Mouse (Mus musculus) A20 (cell line): ENCODE results near the gene Vps26a.

Experiments
- DNase-seq: peaks from one replicate; pipeline ENCODE4 v3.0.0-alpha.2; 2011; ENCODE audit warnings: low read depth, low spot score

Gene Vps26a

DNA sequence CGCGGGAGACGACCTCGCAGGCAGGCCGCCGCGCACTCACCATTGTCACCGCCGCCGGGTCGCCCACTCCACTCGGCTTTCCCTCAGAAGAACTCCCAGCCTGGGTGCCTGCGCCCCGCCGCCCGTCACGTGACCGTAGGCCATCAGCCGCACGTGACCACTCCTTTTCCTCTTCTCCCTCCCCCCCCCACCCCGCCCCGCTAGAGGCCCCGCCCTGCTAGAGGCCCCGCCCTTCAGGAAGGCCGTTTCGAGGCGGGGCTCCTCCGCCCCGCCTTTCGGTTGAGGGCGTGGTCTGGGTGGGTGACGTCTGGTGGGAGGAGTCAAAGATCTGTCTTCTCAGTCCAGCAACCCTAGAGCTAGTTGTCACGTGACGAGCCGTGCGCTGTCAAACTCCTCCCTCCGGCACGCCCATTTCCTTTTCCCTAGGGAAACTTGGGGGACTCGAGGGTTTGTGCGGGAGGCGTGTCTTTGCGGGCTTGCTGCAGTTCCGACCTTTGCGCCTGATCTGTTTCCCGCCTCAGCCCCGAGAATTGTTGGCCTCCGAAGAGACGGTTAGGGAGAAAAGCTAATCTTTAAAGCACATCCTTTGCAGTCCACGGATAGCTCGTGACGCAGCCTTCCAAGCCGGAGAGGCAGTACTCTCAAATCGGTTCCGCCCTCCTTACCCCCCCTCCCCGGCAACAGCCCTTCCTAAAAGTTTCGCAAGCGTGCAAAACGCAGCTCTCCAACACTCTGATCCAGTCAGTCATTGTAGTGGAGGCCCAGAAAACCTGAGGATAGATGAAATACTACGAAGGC, at the start of gene Vps26a:
Gene Vps26a, minus strand, starts transcription at position 188 of the 798 bp plus-strand sequence.
- DNase-seq: peak; percentile 98

DNA sequence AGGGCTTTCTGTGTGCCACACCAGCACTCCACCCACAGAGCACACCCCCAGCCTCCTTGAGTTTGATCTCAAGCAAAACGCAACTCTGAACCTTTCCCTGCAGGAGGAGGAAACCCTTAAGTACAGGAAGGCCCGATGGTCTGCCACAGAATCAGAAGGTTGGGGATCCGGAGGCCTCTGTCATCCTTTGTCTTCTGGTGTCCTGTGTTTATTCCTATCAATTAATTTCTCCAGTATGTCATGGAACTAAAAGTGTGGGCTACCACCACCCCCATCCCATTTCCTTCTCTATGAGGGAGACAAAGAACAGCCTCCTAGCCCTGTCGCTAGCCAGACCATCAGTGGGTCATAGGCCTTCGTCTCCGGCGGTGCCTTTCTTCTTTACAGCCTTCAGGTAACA, 47.9 kb upstream of the Vps26a start:
- DNase-seq: no peak

- DNase-seq: no peak
Observed at GRCm38 (mm10) chr10:62532832-62533231, 46.2 kb upstream of the Vps26a start.

DNA sequence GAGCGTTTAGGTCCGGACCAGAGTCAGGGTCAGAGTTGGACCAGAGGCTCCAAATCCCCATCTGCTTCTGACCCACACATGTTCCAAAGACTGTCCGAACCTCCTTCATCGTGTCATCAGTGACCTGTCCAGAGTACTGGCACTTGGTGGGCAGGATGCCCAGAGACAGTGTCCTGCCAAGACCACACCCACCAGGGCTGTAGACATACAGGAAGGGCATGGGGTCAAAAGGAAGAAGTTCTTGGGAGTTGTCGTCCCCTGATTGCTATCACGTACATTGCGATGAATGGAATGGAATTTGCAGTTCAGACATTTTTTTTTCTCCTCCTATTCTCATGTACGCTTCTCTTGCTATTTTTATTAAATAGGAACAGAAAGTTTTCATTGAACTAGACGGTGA, 43.6 kb upstream of the Vps26a start:
- DNase-seq: no peak

GRCm38 (mm10) chr10:62527351-62527750, 40.7 kb upstream of the Vps26a start, which contains the start of gene Srgn:
Gene Srgn, minus strand, starts transcription at chr10:62527451.
- no peak for DNase-seq

DNA sequence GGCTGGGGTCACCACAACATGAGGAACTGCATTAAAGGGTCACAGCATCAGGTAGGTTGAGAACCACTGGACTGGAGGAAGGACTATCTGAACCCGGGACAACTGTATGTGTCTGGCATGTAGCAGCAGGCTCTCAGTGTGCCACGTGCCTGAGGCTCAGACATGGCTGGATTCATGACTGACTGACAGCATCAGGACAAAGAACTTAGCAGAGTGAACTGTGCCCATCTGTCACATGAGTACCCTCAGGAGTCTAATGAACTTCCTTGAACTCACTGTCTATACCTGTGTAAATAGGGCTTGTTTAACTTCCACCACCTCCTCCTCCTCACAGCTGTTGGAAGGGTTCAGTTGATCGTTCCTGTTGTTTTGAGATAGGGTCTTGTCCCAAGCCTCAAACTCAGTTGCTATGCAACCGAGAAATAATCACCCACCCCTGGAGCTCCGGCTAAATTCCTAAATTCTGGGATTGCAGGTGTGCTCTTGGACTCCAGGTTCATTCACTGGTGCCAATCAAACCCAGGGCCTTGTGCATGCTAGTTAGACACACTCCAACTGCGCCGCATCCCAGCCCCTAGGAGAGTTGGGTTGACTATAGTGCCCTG, 35.8 kb upstream of the Vps26a start:
- DNase-seq: no peak

GRCm38 (mm10) chr10:62521763-62522162, 35.2 kb upstream of the Vps26a start:
- no peak for DNase-seq

- no peak for DNase-seq
Observed at GRCm38 (mm10) chr10:62520911-62521310, 34.3 kb upstream of the Vps26a start.

DNA sequence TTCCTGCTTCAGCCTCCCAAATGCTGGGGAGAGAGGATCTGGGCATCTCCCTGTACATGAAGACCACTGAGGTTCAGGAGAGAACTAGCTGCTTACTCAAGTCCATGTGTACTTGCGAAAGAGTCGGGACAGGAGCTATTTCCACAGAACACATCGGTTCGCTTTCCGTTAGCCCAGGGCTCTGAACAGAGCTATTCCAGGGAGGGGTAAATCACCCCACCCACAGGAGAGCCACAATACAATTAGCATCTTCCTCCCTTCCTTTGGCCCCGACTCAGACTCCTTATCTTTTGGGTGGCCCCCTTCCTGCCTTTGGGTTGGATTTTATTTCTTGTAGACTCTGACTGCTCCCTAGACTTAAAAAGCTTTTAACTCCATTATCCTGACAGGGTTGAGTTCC, 30.9 kb upstream of the Vps26a start:
- DNase-seq: no peak

DNA sequence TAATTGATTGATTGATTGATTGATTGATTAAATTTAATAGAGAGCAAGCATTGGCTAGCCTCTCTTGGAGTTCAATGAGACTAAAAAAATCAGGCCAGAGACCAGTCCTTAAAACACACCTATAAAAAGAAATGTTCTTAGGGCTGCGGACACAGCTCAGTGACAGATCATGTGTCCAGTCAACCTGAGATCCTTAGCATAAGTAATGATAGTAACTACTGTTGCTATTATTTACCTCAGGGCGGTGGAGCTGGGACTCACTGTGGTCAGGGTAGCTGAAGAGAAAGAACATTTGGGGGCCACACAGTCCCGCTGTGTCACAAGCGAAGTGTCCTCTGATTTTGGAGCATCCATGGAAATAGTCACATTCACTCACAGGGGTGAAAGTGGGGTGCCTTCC, 26.2 kb upstream of the Vps26a start:
- DNase-seq: no peak

DNA sequence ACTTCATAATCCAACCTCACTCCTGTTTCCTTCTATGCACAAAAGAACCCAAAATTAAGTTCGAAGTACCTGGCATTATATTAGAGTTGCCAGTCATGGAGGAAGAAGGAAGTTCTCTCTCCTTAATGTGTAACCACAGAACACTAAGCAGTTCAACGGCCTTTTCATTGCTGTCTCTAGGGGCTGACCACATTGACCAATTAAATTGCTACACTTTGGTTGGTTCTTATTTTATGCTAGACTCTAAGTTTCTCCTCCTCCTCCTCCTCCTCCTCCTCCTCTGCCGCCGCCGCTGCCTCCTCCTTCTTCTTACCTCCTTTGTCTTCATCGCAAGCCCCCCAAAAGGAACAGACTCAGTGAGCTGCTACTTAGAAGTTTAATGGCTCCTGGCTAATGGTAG, 24.9 kb upstream of the Vps26a start:
- no peak for DNase-seq

GRCm38 (mm10) chr10:62509032-62509656, 22.5 kb upstream of the Vps26a start:
- DNase-seq: peak; percentile 72

GRCm38 (mm10) chr10:62508459-62508858, 21.9 kb upstream of the Vps26a start:
- peak; percentile 33 for DNase-seq

GRCm38 (mm10) chr10:62507591-62508308, 21.1 kb upstream of the Vps26a start:
- DNase-seq: peak; percentile 84

- DNase-seq: peak; percentile 57
Observed at GRCm38 (mm10) chr10:62507071-62507470, 20.5 kb upstream of the Vps26a start.

- peak; percentile 91 for DNase-seq
Observed at GRCm38 (mm10) chr10:62506019-62506556, 19.5 kb upstream of the Vps26a start.

GRCm38 (mm10) chr10:62505224-62505983, 18.8 kb upstream of the Vps26a start:
- peak; percentile 72 for DNase-seq

GRCm38 (mm10) chr10:62503836-62504628, 17.4 kb upstream of the Vps26a start:
- DNase-seq: peak; percentile 78

DNA sequence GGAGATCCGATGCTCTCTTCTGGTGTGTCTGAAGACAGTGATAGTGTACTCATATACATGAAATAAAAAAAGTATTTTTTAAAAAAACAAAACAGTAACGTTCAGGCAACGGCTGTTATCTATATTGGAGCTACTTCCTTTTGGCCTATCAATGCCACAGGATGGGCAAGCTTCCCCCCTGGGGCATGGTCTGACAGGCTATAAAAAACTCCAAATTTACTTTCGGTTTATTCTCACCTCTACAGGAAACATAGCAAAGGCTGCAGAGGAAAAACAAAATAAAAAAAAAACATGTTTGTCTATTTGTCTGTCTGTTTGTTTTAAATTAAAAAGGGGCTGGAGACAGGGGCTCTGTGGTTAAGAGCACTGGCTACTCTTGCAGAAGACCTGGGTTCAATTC, 16.7 kb upstream of the Vps26a start:
- DNase-seq: peak; percentile 69

DNA sequence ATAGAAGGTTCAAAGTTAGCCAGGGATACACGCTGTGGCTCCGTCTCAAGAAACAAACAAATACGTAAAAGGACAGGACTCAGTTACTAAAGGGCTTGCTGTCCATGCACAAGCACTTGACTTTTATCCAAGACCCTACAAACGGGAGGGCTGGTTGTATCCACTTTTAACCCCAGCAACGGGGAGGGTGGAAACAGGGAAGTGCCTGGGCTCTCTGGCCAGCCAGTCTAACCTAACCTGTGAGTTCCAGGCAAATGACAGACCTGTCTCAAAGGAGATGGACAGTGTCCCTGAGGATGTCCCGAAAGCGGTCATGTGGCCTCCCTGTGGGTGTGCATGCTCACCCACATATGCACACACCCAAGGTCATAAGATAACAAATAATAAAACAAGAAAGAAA, 15.3 kb upstream of the Vps26a start:
- peak; percentile 62 for DNase-seq
